Mouse (Mus musculus) kidney, postnatal 4 days (tissue): ENCODE results near the gene Ubl4b.

Experiments
- DNase-seq, 2 experiments: peaks; one replicate each; pipeline ENCODE4 v3.0.0; 2021; ENCODE audit warnings: mixed read lengths in 2 of 2

The Ubl4b gene

GRCm38 (mm10) chr3:107554842-107555241 lies at the start of gene Ubl4b:
Ubl4b (minus strand) TSS chr3:107555073.
- no peak for DNase-seq

- DNase-seq = no peak
Observed at GRCm38 (mm10) chr3:107600127-107600526, 45.3 kb upstream of the Ubl4b start.

- DNase-seq = peak in 1 of 2 experiments; percentile 18
Observed at GRCm38 (mm10) chr3:107597586-107598389, 42.9 kb upstream of the Ubl4b start.

- DNase-seq = no peak
Observed at GRCm38 (mm10) chr3:107597134-107597533, 42.3 kb upstream of the Ubl4b start.

GRCm38 (mm10) chr3:107596559-107596958 lies 41.7 kb upstream of the Ubl4b start:
- DNase-seq = peak; percentile 50 to 65

- peak; percentile 39 to 57 for DNase-seq
Observed at GRCm38 (mm10) chr3:107595938-107596461, 41.1 kb upstream of the Ubl4b start.

GRCm38 (mm10) chr3:107595264-107595937 lies 40.5 kb upstream of the Ubl4b start:
- peak; percentile 34 to 53 for DNase-seq

GRCm38 (mm10) chr3:107594662-107595263 lies 39.9 kb upstream of the Ubl4b start, which contains the start of gene Alx3:
Alx3 (plus strand) TSS chr3:107595031.
- DNase-seq = no peak

GRCm38 (mm10) chr3:107593632-107594031 lies 38.8 kb upstream of the Ubl4b start:
- DNase-seq = no peak

- no peak for DNase-seq
Observed at GRCm38 (mm10) chr3:107591612-107592011, 36.7 kb upstream of the Ubl4b start.

GRCm38 (mm10) chr3:107586504-107586903 lies 31.6 kb upstream of the Ubl4b start:
- no peak for DNase-seq

- DNase-seq = no peak
Observed at GRCm38 (mm10) chr3:107583893-107584292, 29.0 kb upstream of the Ubl4b start.

- peak; percentile 43 to 55 for DNase-seq
Observed at GRCm38 (mm10) chr3:107582875-107583767, 28.2 kb upstream of the Ubl4b start.

GRCm38 (mm10) chr3:107582130-107582874 lies 27.4 kb upstream of the Ubl4b start:
- DNase-seq = no peak

GRCm38 (mm10) chr3:107581103-107582010 lies 26.5 kb upstream of the Ubl4b start:
- no peak for DNase-seq

GRCm38 (mm10) chr3:107579466-107579865 lies 24.6 kb upstream of the Ubl4b start:
- DNase-seq = peak; percentile 73

- DNase-seq = no peak
Observed at GRCm38 (mm10) chr3:107577810-107578390, 23.0 kb upstream of the Ubl4b start.

GRCm38 (mm10) chr3:107576807-107577206 lies 21.9 kb upstream of the Ubl4b start:
- DNase-seq = no peak

GRCm38 (mm10) chr3:107571205-107571604 lies 16.3 kb upstream of the Ubl4b start:
- DNase-seq = no peak

GRCm38 (mm10) chr3:107568721-107569120 lies 13.8 kb upstream of the Ubl4b start:
- DNase-seq = no peak
